Mouse (Mus musculus) left cerebral cortex, postnatal 10 days (tissue): ENCODE data around the gene Ubqln4. TPM values are rescaled to one million over a fixed set of nuclear protein-coding genes. Genes with fewer than 3 reads are reported as not detected.
A peak's percentile ranks its signal among the peaks of the same experiment; 100 is the strongest.

Source experiments
- DNase-seq, 2 experiments: peaks; one replicate each; pipeline ENCODE4 v3.0.0; 2021 to 2022; ENCODE audit warnings: low spot score in 2 of 2, mixed read lengths in 1 of 2; ENCODE audit errors: extremely low spot score in 1 of 2
- intact Hi-C: fragments of 180-260 bp; cut with DNase I; formaldehyde crosslinking; loops from one replicate; pipeline ENCODE4 v1.15.1; 2025
- total RNA-seq, 2 experiments: library from RNA; stranded (reverse); gene quantifications; 2 replicates each; pipeline ENCODE4 v1.2.3; 2021

The Ubqln4 gene
- total RNA-seq, 2 experiments from 2014 or later: 78.8 to 82.6 TPM

- peak in 1 of 2 experiments; percentile 73 for DNase-seq
- intact Hi-C loops: loop anchor here (1.0 to 2.0 kb wide), 2 partner anchors 33 to 39 kb away; no protein-coding TSS in a partner anchor
Observed at GRCm38 (mm10) chr3:88521803-88522331, 31.7 kb upstream of the Ubqln4 start.

- intact Hi-C loops: loop anchor here (2.0 kb wide), 1 partner anchor 40 kb away; no protein-coding TSS in a partner anchor
- DNase-seq: no peak
Observed at GRCm38 (mm10) chr3:88523027-88523426, 30.5 kb upstream of the Ubqln4 start.

- DNase-seq: no peak
- intact Hi-C loops: no loop called here
Observed at GRCm38 (mm10) chr3:88525021-88525420, 28.5 kb upstream of the Ubqln4 start.

- intact Hi-C loops: loop anchor here (2.0 kb wide), 1 partner anchor 120 kb away; no protein-coding TSS in a partner anchor
- DNase-seq: peak; percentile 73 to 92
Observed at GRCm38 (mm10) chr3:88526157-88527131, 27.1 kb upstream of the Ubqln4 start.

GRCm38 (mm10) chr3:88527565-88527964, 26.0 kb upstream of the Ubqln4 start:
- intact Hi-C loops: loop anchor here (2.0 kb wide), 1 partner anchor 121 kb away; no protein-coding TSS in a partner anchor
- DNase-seq: no peak

GRCm38 (mm10) chr3:88528646-88529045, 24.9 kb upstream of the Ubqln4 start:
- DNase-seq: no peak
- intact Hi-C loops: no loop called here

GRCm38 (mm10) chr3:88529204-88530000, 24.2 kb upstream of the Ubqln4 start:
- intact Hi-C loops: no loop called here
- no peak for DNase-seq

- intact Hi-C loops: no loop called here
- DNase-seq: no peak
Observed at GRCm38 (mm10) chr3:88530082-88530864, 23.3 kb upstream of the Ubqln4 start.

- peak; percentile 83 to 92 for DNase-seq
- intact Hi-C loops: no loop called here
Observed at GRCm38 (mm10) chr3:88531348-88532298, 21.9 kb upstream of the Ubqln4 start.

- intact Hi-C loops: no loop called here
- no peak for DNase-seq
Observed at GRCm38 (mm10) chr3:88532299-88532674, 21.3 kb upstream of the Ubqln4 start, which contains the start of gene Mex3a. Gene Mex3a (plus strand): TSS chr3:88532395.

- DNase-seq: peak in 1 of 2 experiments; percentile 58
- intact Hi-C loops: no loop called here
Observed at GRCm38 (mm10) chr3:88532689-88533511, 20.7 kb upstream of the Ubqln4 start.

- intact Hi-C loops: no loop called here
- no peak for DNase-seq
Observed at GRCm38 (mm10) chr3:88533706-88534105, 19.9 kb upstream of the Ubqln4 start.

GRCm38 (mm10) chr3:88535005-88535404, 18.6 kb upstream of the Ubqln4 start:
- intact Hi-C loops: no loop called here
- no peak for DNase-seq

GRCm38 (mm10) chr3:88535527-88535926, 18.0 kb upstream of the Ubqln4 start:
- intact Hi-C loops: no loop called here
- DNase-seq: no peak

- DNase-seq: peak in 1 of 2 experiments; percentile 88
- intact Hi-C loops: no loop called here
Observed at GRCm38 (mm10) chr3:88536103-88536930, 17.2 kb upstream of the Ubqln4 start.

- no peak for DNase-seq
- intact Hi-C loops: no loop called here
Observed at GRCm38 (mm10) chr3:88537146-88537545, 16.4 kb upstream of the Ubqln4 start.
